Mouse (Mus musculus) right cerebral cortex, postnatal 14 days (tissue): ENCODE measurements at regions not wholly inside any gene's neighbourhood (a gene's known extent, or its start where the extent isn't known, plus 50 kb on each side); places are given as distances from the start of the nearest gene placed in this dataset.
"Not testable (repeated sequence)": the region's sequence is repeated elsewhere in the genome, so short reads cannot be mapped to it uniquely, and the experiment has no call there.

Source experiments
- DNase-seq: peaks from one replicate; pipeline ENCODE4 v3.0.0; 2022

DNA sequence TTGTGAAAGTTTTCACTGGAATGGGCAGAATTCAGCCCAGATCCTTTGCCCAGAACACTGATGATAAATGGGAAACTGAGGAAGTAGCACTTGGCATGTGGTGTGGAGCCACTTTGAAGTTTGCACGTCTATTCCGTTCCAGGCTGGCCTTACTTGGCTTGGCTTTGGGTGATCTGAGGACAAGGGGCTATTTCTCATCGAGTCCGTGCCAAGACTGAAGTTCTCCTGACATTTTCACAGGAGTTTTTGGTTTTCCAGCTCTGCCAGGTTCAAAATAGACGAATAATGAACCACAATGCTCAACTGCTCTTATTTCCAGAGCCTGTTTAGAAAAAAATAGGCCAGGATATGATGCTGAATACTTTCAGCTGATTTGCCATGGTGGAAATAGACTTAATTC lies 421.8 kb upstream of the Dab2 start:
- DNase-seq: no peak

DNA sequence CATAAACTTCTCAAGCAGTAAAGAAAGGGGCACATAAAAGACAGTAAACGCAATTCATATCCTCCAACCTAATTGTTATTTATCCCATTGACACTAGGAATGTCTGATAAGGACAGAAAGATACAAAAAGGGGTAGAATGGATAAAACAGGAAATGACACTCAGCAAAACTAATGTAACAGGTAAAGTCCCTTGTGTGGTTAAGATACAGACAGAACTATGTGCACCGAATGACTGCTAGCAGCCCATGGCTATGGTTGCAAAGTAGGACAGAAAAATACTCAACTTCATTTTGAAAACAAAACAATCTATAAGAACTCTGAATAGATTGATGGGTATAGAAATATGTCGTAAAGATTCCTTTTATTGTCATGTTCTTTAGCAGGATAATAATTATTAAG lies 408.4 kb upstream of the Dab2 start:
- no peak for DNase-seq

DNA sequence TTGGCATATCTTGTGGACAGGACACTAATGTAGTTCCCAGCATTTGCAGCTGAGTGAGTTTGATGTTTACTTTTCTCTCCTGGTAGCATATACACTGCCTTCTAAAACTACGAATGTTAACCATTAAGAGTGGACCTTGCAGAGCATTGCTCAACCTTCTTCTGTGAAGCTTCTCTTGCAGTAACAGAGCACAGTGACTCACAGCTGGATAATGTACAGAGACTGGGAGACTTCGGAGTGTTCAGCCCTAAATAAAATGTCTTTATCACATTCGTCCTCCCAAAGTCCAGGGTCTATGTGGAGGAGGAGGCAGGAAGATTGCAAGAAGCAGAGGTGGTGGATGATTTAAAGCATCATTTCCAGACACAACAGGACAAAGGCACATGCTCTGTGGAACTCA lies 407.6 kb upstream of the Dab2 start:
- no peak for DNase-seq

DNA sequence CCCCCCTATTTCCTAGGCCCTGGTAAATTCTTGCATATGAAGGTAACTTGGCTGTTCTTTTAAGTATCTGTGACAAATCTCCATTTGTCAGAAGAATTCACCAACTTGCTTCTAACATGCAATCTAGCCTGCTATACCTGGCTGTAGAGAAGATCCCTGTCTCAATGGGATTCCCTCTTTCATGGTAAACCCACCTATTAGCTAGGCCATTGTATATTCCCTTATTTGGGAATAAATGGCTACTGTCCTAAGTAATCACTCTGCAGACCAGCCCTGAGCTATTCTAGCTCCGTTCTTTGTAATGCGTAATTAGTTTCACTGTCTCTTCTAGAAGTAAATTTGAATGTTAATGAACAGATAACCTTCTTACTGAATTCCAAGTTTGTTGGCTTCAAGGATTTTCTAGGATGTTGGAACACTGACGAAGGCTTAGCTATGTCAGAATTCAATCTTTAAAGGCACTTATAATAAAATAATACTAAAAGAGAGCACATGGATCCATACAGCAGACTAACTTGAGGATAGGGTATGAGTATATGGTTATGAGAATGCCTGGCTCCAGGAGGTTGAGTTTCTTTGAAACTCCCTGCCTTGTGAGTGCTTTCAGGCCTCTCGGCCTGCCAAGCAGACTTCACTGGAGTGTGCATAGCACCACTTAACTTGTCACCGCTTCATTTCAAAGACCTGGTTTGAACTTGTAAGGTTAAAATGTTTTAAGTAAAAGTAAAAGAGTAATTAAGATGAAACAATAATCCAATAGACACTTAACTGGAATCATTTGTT lies 403.7 kb upstream of the Dab2 start:
- DNase-seq: not testable (repeated sequence)

GRCm38 (mm10) chr15:5915261-5915660 lies 384.3 kb upstream of the Dab2 start:
- peak; percentile 22 for DNase-seq

- DNase-seq: no peak
Measured at GRCm38 (mm10) chr15:5920058-5920457, 379.5 kb upstream of the Dab2 start.

DNA sequence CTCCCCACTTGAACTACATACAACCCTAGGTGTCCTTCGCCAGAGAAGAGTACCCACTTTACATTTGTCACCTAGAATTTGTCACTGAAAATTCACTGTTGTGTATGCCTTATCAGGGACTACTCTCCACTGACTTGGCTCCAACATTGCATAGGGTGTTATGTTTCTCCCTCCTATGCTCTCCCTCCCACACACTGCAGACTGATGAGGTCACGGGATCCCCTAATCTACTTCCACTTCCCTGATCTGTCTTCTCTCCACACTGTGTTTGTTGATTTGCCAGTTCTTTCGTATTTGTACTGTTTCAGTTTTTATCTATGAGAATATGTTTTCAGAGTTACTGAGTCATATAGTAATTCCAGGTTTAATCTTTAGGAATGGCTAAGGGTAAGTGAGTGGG lies 371.8 kb upstream of the Dab2 start:
- no peak for DNase-seq

DNA sequence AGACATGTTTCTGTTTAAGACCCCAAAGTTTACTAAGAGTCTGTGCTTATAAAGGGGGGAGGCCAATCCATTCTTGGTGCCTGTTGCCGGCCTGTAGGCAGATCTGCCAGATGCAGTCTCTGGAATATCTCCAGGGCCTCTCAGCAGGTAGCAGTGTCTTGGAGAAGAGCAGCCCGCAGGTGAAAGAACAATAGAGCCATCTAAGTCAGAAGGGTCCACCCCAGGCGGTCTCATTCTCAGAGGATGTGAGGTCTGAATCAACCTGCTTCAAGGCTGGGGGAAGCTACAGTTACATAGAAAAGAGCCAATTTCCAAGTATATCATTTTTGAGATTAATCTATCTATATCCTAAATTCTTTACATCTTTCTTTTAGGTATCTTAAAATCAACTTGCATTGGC lies 366.0 kb upstream of the Dab2 start:
- no peak for DNase-seq

GRCm38 (mm10) chr15:5940945-5941344 lies 358.6 kb upstream of the Dab2 start:
- no peak for DNase-seq

- no peak for DNase-seq
Measured at GRCm38 (mm10) chr15:5946650-5947049, 352.9 kb upstream of the Dab2 start.

DNA sequence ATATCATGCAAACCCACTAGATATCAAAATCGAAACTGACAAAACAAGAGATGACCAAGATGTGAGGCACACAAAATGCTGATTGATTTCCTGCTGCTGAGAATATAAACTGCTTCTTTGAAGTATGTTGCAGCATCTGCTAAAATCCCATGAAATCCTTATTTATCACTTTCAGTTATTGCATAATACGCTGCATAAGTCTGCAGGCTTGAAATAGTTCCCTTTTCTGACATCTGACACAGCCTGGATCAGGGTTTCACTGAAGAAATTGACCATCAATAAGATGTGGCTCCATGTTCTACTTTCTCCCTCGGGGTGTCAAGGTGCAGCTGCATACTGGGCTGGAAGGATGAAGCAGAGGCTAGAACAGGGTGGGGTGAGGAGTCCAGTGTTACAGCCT lies 348.7 kb upstream of the Dab2 start:
- no peak for DNase-seq

DNA sequence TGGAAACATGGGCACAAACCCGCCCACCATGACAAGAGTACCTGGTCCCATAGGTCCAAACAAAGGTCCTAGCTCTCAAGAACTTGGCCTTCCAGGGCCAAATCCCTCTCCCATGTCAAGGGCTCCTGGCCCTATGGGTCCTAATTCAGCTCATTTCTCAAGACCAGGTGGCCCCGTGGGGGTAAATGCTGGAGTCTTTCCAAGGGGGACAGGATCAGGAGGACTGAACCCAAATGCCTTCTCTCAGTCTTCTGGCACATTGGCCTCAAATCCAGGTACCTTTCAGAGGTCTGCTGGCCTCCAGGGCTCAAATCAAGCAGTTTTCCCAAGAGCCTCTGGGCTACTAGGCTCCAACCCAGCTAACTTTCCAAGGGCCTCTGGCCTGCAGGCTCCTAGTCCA lies 347.9 kb upstream of the Dab2 start:
- not testable (repeated sequence) for DNase-seq

DNA sequence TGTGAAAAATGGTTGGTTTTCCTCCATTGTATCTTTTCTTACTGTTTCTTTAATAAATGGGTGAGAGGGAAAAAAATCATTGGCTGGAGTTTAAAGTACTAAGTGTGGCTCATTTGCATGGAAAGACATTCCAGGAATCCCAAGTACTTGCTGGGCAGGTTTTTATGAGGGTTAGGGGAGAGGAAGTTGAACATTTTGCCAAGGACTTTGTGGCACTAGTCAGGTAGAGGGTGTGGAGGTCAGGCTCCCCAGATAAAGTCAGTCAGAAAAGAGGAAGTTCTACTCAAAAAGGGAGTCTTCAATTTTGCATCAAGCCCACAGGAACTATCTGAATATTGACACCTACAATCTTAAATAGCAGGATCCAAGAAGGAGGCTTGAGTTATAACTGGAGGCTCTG lies 346.5 kb upstream of the Dab2 start:
- no peak for DNase-seq

DNA sequence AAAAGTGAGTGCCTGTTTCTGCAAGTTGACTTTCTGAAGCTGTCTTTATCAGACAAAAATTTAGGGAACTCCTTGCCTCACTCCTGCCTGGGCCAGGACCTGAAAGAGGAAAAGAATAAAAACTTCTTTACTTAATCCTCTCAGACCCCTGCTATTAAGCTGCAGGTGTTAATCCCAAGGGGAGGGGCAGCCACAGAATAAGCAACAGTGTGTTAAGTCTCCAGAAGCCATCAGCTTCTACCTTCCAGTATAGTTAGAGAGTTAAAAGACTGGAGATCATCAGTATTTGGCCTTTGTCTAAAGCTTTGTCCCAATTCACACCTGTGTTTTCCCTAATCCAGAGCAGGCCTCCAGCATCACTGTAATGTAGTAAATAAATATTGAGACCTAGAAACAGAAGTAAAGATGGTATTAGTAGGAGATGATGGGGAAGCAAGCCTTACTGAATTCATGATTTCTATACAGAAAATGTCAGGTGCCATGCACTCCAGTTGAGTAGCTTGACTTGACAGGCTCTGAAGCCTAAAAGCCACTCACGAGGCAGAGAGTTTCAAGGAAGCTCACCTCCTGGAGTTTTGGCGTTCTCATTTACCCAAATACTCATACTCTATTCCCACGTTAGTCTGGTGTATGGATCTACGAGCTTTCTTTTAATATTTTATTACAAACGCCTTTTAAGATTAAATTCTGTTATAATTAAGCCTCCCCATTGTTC lies 308.1 kb upstream of the Dab2 start:
- DNase-seq: no peak

GRCm38 (mm10) chr15:5992146-5992545 lies 307.4 kb upstream of the Dab2 start:
- DNase-seq: not testable (repeated sequence)

DNA sequence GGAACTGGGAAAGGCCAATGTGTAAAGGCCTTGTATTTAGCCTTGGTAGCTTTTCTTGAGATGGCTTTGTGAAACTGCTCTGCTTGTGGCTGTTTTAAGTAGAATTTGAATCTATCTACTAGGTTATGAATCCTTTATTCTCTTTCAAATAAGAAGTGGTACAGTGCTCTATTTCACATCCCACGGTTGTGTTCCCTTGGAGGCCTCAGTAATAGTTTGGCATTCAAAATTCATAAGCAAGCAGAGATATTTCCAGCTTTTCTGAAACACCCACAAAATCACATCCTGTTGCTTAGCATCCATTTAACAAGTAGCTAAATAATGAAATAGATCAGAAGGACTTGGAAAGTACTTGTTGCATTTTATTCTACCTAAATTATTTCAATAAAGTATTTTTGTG lies 298.8 kb upstream of the Dab2 start:
- DNase-seq: no peak

DNA sequence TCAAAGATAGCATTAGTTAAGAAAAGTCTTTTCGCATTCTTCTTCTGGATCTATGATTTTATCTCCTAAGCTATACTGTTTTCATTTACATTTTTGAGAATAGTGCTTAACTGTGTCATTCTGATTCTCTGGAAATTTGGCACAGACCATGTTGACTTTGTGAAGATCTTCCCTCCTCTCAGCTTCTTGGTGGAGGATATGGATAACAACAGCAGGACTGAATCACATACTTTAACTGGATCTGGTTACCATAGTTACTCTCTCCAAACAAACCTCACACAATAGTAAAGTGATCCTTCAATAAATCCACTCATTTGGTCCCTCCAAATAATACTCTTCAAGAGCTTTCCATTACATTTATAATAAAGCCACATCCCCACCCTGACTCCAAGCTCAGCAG lies 298.2 kb upstream of the Dab2 start:
- DNase-seq: no peak

GRCm38 (mm10) chr15:6014982-6015381 lies 284.6 kb upstream of the Dab2 start:
- no peak for DNase-seq

DNA sequence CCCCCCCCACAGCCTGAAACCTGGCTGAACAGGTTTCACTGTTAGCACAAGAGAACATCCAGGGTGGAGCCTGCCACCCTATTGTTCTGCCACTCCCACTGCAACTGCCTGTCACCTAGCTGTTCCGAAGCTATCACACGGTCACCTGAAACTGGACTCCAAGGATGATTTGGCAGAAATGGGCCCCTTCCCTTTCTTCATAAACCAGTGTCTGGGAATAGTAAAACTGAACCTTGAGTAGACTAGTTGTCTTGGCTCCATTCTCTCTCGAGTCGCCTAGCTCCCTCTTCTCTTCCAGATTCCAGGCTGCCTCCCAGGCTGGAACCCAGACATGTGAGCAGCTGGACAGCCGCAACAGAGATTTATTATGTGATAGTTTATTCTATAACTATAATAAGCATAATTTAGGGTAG lies 282.9 kb upstream of the Dab2 start:
- DNase-seq: no peak

DNA sequence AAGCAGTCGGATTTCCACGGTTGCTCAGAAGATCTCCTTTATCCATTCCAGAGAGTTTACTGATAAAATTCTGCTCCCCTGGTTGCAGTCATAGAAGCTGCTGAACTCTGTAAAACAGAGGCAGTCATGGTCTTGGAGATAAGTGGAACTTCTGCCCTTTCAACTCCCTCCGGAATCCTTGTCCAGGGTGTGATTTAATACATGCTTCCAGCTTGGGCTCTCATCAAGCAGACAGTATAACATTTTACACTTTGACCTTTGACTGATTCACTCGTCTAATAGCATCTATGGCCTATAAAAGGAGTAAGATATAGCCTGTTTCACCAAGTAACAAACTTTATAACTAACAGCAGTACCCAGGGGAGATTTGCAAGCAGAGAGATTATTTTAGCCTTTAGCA lies 274.0 kb upstream of the Dab2 start:
- no peak for DNase-seq

- DNase-seq: no peak
Measured at GRCm38 (mm10) chr15:6029214-6029613, 270.4 kb upstream of the Dab2 start.

DNA sequence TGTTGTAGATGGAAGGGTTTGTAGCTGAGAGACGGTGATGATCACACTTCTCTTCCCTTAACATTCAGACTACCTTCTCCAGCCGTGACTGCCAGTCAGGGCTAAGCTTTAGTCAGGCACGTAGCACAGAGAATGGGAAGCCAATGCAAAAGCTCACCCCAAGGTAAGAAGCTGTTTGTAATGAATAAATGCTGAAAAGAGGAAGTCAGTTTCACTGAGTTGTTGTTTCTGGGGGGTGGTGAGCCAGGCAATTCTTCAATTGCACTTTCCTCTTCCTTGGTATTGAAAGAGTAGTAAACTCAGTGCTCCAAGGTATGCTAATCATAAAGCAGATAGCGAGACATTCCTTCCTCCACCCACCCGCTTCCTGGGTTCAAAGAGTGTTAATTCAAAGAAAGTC lies 269.2 kb upstream of the Dab2 start:
- no peak for DNase-seq

GRCm38 (mm10) chr15:6034156-6034555 lies 265.4 kb upstream of the Dab2 start:
- no peak for DNase-seq

DNA sequence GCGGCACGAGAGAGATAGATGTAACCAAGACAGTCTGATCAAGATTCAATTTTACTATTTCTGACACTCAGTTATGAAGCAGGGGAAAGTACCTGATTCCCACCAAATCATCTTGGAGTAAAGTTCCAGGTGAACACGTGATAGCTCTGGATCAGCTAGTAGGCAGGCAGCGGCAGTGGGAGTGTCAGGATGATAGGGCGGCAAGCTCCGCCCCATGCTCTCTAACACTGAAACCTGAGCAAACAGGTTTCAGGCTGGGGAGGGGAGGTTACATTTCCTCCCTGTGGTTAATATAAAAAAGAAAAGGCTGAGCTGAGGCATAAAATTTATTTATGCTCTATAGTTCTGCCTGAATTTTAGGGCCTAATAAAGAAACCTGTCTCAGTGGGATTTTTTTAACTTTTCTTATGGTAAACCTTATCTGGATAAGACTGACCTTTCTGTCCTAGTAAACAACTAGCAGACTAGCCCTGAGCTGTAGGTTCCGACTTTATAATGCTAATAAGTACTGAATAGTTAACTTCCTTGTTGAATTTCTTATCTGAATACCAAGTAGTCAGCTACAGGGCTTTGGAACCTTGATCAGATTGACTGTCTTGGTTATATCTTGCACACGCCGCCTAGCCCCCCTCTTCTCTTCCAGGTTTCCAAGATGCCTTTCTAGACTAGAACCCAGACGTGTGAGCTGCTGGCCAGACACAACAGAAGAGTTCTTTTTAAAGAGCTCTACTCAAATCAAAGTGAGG lies 254.9 kb upstream of the Dab2 start:
- no peak for DNase-seq
